Mouse (Mus musculus) sigmoid colon, adult 10 weeks (tissue): ENCODE results near the gene Upf2. TPM values are rescaled to one million over a fixed set of nuclear protein-coding genes. Genes with fewer than 3 reads are reported as not detected.

ENCODE experiments used
- polyA plus RNA-seq: library from polyadenylated mRNA; stranded (reverse); fragments of 350-450 nt; fragmentation: Illumina TruSeq; extraction: RNeasy Lipid Tissue Mini Kit (QIAGEN cat#74804); gene quantifications from one replicate; pipeline ENCODE4 v1.2.3, GENCODE M21; 2014; ENCODE audit warnings: low read depth, low replicate concordance

The Upf2 gene
- polyA plus RNA-seq, result 66.7 TPM

GRCm38 (mm10) chr2:5950766-5951595 lies at the start of gene Upf2:
Gene Upf2 (plus strand): TSS chr2:5951469.

DNA sequence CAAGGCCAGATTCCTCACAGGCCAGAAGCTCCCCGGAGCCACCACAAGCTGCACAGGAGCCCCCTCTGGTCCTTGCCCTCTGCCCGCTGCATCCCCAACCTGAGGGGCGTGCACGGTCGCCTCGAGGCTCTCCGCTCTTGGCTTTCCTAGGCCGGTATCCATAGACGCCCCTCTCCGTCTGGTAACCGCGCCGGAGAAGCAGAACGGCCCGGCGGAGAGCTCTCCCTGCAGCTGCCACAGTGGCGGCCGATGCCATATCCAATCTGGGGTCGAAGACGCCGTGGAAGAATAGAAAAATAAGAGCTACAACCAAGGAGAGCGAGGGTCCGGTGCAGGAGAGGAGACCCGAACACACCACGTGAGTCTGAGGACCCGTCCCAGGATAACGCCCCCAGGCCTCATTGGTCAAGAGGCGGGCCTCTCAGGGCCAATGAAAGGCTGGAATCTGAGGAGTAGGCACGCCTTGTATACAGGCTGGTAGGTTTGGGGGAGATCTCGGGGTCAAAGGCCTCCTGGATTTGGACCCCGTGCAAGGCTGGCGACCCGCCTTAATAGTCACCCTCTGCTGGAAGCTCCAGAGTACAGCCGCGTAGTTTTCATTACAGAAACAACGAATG lies 8.7 kb upstream of the Upf2 start, which contains the start of gene Dhtkd1:
Gene Dhtkd1 (minus strand): TSS at position 377 of the 617 bp plus-strand sequence.

Other genes starting within 250 kb of the Upf2 start
- 57.8 TPM for gene Camk1d, start 237.0 kb upstream of the Upf2 start, polyA plus RNA-seq
- 38.7 TPM for gene Nudt5, start 106.5 kb upstream of the Upf2 start, polyA plus RNA-seq
- 215 TPM for gene Cdc123, start 106.3 kb upstream of the Upf2 start, polyA plus RNA-seq
- not detected for gene Gm13199, start 88.5 kb upstream of the Upf2 start, polyA plus RNA-seq
- gene Sec61a2, start 56.0 kb upstream of the Upf2 start, polyA plus RNA-seq, result 76.6 TPM
- gene Dhtkd1, start 8.7 kb upstream of the Upf2 start, polyA plus RNA-seq, result 0.82 TPM
- 3.3 TPM for gene Proser2, start 178.7 kb downstream of the Upf2 start, polyA plus RNA-seq